Mouse (Mus musculus): ENCODE results near the gene Rbm47. TPM values are rescaled to one million over a fixed set of nuclear protein-coding genes. Genes with fewer than 3 reads are reported as not detected.

The Rbm47 gene
- polyA plus RNA-seq, 1 experiment = 12.7 TPM

DNA sequence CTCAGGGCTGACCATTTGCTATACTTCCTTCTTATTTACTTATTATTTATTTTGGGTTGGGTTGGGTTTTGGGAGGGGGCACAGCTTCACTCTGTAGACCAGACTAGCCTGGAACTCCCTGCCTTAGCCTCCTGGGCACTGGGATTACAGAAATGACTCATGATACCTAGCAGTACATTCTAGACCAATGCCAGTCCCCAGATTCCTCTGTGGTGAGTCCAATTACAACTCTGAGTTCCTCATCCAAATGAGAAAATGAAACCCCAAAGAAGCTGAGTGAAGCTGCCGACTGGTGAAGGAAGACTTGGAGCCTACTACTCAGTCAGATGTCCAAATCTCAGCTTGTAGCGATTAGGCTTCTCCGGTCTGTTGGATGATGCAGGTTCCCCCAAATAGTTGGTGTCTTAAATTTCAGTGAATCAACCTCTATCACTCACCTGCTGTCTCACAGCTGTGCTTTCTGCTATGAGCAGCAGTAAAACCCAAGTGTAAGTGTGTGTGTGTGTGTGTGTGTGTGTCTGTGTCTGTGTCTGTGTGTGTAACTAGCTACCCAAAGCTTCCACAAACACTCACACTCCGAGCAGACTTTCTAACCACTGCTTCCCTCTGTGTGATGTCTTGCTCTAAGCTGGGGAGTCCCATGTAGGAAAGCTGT, 84.5 kb downstream of the Rbm47 start:
- Histone ChIP-seq H3K36me3 (ENCODE audit: control insufficient read depth, insufficient read depth, low read length) (no peaks in the 10 kb centered on the region), H3K27ac (ENCODE audit: control insufficient read depth, insufficient read depth, low read length) (no peak overlapping the region), H3K4me1 (replicated peaks; ENCODE audit: control insufficient read depth, insufficient read depth, low read length) (peaks cover 6% of the 10 kb centered on the region; the same call in 1 of the 2 replicates), H3K27me3 (ENCODE audit: control insufficient read depth, insufficient read depth, low read length) (no peaks in the 10 kb centered on the region), H3K4me3 (ENCODE audit: control insufficient read depth, insufficient read depth, low read length) (no peak overlapping the region)
- no peak for DNase-seq
- TF ChIP-seq POLR2A (IDR thresholded peaks at IDR 0.05; ENCODE audit: control insufficient read depth, extremely low read depth, insufficient read depth, low read length, poor library complexity) (no peak), CTCF (IDR thresholded peaks at IDR 0.05; ENCODE audit: borderline replicate concordance, control insufficient read depth, extremely low read depth, insufficient read depth, low read length, poor library complexity) (no peak)
- WGBS = 77% methylated on average over 4 of the region's 4 CpGs

DNA sequence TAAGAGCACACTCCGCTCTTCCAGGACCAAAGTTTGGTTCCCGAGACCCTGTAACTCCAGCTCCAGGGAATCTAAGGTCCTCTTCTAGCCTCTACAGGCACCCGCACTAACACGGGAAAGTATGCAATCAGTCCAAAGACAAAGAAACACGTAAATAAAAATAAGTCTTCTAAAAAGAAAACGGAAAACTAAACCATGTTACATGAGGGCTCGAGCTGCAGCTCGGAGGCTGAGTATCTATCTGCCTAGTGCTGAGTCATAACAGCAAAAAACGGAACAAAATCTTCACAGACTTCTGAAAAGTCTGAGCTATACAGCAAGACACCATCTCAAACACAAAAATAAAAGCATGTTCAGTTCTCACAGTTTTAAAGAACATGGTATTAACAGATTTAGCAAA, 86.0 kb downstream of the Rbm47 start:
- no peaks in the 10 kb centered on the region for H3K27me3 ChIP-seq (ENCODE audit: control insufficient read depth, insufficient read depth, low read length)
- H3K27ac ChIP-seq (ENCODE audit: control insufficient read depth, insufficient read depth, low read length) = no peak overlapping the region
- H3K4me1 ChIP-seq (replicated peaks; ENCODE audit: control insufficient read depth, insufficient read depth, low read length) = peaks cover 6% of the 10 kb centered on the region; the same call in 1 of the 2 replicates
- H3K36me3 ChIP-seq (ENCODE audit: control insufficient read depth, insufficient read depth, low read length) = no peaks in the 10 kb centered on the region
- 19% methylated on average over 9 of the region's 9 CpGs for WGBS
- TF ChIP-seq POLR2A (IDR thresholded peaks at IDR 0.05; ENCODE audit: control insufficient read depth, extremely low read depth, insufficient read depth, low read length, poor library complexity) = no peak
- no peak for TF ChIP-seq CTCF (IDR thresholded peaks at IDR 0.05; ENCODE audit: borderline replicate concordance, control insufficient read depth, extremely low read depth, insufficient read depth, low read length, poor library complexity)
- no peak for DNase-seq
- no peak overlapping the region for H3K4me3 ChIP-seq (ENCODE audit: control insufficient read depth, insufficient read depth, low read length)

DNA sequence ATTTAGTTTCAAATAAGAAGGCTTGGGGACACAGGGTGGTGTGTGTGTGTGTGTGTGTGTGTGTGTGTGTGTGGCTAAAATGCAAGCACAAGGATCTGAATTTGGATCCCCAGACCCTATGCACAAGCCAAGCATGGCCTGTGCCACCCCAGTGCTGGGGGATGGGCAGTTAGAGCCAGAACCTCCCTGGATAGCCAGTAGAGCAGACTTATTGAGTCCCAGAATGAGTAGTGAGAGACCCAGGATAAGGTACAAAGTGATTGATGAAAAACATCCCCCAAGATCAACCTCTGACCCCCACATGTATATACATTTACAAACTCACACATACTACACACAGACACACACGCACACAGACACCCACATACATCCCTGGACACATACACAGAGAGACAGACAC, 86.6 kb downstream of the Rbm47 start:
- Histone ChIP-seq H3K27me3 (ENCODE audit: control insufficient read depth, insufficient read depth, low read length) (no peaks in the 10 kb centered on the region), H3K4me3 (ENCODE audit: control insufficient read depth, insufficient read depth, low read length) (no peak overlapping the region), H3K36me3 (ENCODE audit: control insufficient read depth, insufficient read depth, low read length) (no peaks in the 10 kb centered on the region), H3K27ac (ENCODE audit: control insufficient read depth, insufficient read depth, low read length) (no peak overlapping the region), H3K4me1 (replicated peaks; ENCODE audit: control insufficient read depth, insufficient read depth, low read length) (peaks cover 6% of the 10 kb centered on the region; the same call in 1 of the 2 replicates)
- no peak for DNase-seq
- TF ChIP-seq POLR2A (IDR thresholded peaks at IDR 0.05; ENCODE audit: control insufficient read depth, extremely low read depth, insufficient read depth, low read length, poor library complexity) (no peak), CTCF (IDR thresholded peaks at IDR 0.05; ENCODE audit: borderline replicate concordance, control insufficient read depth, extremely low read depth, insufficient read depth, low read length, poor library complexity) (no peak)
- WGBS = 100% methylated on average over 1 of the region's 1 CpGs

DNA sequence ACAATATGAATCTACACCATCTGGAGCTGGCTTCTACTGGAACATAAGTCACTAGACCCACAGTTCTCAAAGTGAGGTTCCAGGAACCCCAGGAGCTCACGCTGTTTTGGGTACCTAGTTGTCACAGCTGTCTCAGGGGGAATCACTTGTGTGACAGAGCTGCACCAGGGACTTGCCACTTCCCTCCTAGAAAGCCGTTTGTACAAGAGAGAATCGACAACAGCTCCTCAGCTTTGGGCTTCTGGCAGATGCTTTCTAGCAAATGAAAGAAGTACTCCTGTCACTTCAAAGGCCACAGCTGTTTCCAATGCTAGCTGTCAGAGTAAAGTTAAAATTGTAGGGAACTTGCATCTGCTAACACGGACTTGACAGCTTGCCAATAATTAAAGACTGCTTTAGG, 87.4 kb downstream of the Rbm47 start:
- H3K27me3 ChIP-seq (ENCODE audit: control insufficient read depth, insufficient read depth, low read length) = no peaks in the 10 kb centered on the region
- no peak for TF ChIP-seq POLR2A (IDR thresholded peaks at IDR 0.05; ENCODE audit: control insufficient read depth, extremely low read depth, insufficient read depth, low read length, poor library complexity)
- TF ChIP-seq CTCF (IDR thresholded peaks at IDR 0.05; ENCODE audit: borderline replicate concordance, control insufficient read depth, extremely low read depth, insufficient read depth, low read length, poor library complexity) = no peak
- no peak overlapping the region for H3K4me3 ChIP-seq (ENCODE audit: control insufficient read depth, insufficient read depth, low read length)
- H3K4me1 ChIP-seq (replicated peaks; ENCODE audit: control insufficient read depth, insufficient read depth, low read length) = peaks cover 6% of the 10 kb centered on the region; the same call in 1 of the 2 replicates
- no peaks in the 10 kb centered on the region for H3K36me3 ChIP-seq (ENCODE audit: control insufficient read depth, insufficient read depth, low read length)
- no peak overlapping the region for H3K27ac ChIP-seq (ENCODE audit: control insufficient read depth, insufficient read depth, low read length)
- DNase-seq = peak; percentile 49
- WGBS = 3% methylated on average over 4 of the region's 4 CpGs

DNA sequence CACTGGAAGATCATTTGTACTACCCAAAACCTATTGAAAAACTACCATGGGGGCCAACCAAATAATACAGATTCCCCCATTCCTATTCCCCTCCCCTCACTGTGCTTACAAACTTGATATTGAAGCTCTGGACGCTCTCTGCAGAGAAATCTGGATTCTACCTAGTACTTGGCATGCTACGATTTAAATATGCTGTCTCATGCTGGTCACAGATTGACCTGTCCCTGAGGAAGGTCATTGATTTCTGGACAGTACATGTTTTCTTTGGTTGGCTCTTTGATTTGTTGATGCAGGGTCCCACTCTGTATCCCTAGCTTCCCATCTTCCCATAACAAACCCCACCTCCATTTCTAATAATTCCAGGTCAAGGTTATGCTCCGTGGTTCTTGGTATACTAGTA, 88.4 kb downstream of the Rbm47 start:
- DNase-seq = no peak
- TF ChIP-seq CTCF (IDR thresholded peaks at IDR 0.05; ENCODE audit: borderline replicate concordance, control insufficient read depth, extremely low read depth, insufficient read depth, low read length, poor library complexity) (no peak), POLR2A (IDR thresholded peaks at IDR 0.05; ENCODE audit: control insufficient read depth, extremely low read depth, insufficient read depth, low read length, poor library complexity) (no peak)
- no peak overlapping the region for H3K27ac ChIP-seq (ENCODE audit: control insufficient read depth, insufficient read depth, low read length)
- H3K4me3 ChIP-seq (ENCODE audit: control insufficient read depth, insufficient read depth, low read length) = no peak overlapping the region
- H3K4me1 ChIP-seq (replicated peaks; ENCODE audit: control insufficient read depth, insufficient read depth, low read length) = peaks cover 6% of the 10 kb centered on the region; the same call in 1 of the 2 replicates
- H3K27me3 ChIP-seq (ENCODE audit: control insufficient read depth, insufficient read depth, low read length) = no peaks in the 10 kb centered on the region
- no peaks in the 10 kb centered on the region for H3K36me3 ChIP-seq (ENCODE audit: control insufficient read depth, insufficient read depth, low read length)
- WGBS = 92% methylated on average over 3 of the region's 3 CpGs

DNA sequence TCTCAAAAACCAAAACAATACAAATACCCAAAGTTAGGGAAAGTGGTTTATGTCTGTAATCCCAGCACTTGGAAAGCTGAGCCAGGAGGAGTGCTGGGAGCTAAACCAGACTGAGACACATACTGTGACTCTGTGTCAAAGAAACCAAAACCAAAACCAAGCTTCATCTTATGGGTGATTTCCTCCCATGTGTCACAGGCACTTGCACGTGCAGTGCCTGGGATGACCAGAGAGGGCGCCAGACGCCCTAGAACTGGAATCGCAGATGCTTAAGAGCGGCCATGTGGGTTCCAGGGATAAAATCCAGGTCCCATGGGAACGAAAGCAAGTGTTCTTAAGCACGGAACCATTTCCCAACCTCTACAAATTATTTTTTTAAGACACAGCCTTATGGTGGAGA, 89.6 kb downstream of the Rbm47 start:
- 50% methylated on average over 7 of the region's 7 CpGs for WGBS
- Histone ChIP-seq H3K27me3 (ENCODE audit: control insufficient read depth, insufficient read depth, low read length) (no peaks in the 10 kb centered on the region), H3K4me1 (replicated peaks; ENCODE audit: control insufficient read depth, insufficient read depth, low read length) (peaks cover 6% of the 10 kb centered on the region; the same call in 1 of the 2 replicates), H3K27ac (ENCODE audit: control insufficient read depth, insufficient read depth, low read length) (no peak overlapping the region), H3K36me3 (ENCODE audit: control insufficient read depth, insufficient read depth, low read length) (no peaks in the 10 kb centered on the region), H3K4me3 (ENCODE audit: control insufficient read depth, insufficient read depth, low read length) (no peak overlapping the region)
- TF ChIP-seq CTCF (IDR thresholded peaks at IDR 0.05; ENCODE audit: borderline replicate concordance, control insufficient read depth, extremely low read depth, insufficient read depth, low read length, poor library complexity) = peak; percentile 81; the same call in 1 of the 2 replicates
- no peak for TF ChIP-seq POLR2A (IDR thresholded peaks at IDR 0.05; ENCODE audit: control insufficient read depth, extremely low read depth, insufficient read depth, low read length, poor library complexity)
- DNase-seq = peak; percentile 64

All from thymus, adult 2 months (tissue).